Mouse (Mus musculus) lung, postnatal 25 days (tissue): ENCODE results near the gene Gdpd5.
"Not testable (repeated sequence)": the region's sequence is repeated elsewhere in the genome, so short reads cannot be mapped to it uniquely, and the experiment has no call there.

Experiments used
- DNase-seq: peaks from one replicate; pipeline ENCODE4 v3.0.0; 2022; ENCODE audit warnings: low spot score

Gdpd5 gene

DNA sequence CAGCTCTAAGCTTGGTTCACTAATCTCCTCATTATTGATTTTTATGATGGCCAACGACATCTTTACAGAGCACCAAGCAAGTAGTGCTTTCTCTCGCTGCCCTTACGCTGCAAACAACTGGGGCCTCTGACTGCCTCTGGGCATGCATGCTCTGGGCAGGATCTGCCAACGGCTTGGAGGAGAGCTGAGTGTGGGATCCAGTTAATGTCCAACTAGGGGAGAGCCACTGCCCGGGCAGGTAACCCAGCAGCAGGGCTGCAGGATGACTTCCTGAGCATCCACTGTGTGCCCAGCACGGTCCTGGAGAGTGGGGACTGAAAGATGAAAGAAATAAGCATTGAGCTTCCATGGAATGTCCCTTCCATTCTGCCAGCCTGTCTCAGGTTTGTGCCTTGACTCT, 14.5 kb upstream of the Gdpd5 start:
- DNase-seq, result no peak

DNA sequence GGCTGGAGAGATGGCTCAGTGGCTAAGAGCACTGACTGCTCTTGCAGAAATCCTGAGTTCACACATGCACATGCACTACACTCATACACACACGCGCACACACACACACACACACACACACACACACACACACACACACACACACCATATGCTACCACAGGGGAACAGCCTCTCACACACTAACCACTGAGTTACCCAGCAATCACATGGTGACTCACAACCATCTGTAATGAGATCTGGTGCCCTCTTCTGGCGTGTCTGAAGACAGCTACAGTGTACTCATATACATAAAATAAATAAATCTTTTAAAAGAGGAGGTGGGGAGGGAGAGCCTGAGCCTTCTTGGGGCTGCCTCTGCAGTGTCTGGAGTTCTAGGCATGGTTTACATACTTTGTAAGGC, 6.9 kb upstream of the Gdpd5 start:
- not testable (repeated sequence) for DNase-seq

DNA sequence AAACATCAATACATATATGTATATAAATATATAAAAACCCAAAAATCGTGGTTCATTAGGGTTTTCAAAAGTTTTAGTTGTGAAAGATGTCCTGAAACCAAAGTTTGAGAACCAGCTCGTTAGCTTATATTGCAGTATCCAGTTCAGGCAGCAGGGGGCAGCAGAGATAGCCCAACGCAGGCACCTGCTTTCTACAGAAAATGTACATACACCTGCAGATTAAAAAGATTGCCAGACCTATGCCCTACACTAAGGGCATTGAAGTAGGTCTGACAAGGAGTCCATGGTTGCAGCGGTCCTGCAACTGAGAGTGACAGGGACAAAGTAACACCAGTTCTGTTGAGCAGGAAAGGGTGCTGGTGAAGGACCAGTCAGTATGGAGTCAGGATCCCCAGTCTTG, 5.8 kb upstream of the Gdpd5 start:
- peak; percentile 82 for DNase-seq

DNA sequence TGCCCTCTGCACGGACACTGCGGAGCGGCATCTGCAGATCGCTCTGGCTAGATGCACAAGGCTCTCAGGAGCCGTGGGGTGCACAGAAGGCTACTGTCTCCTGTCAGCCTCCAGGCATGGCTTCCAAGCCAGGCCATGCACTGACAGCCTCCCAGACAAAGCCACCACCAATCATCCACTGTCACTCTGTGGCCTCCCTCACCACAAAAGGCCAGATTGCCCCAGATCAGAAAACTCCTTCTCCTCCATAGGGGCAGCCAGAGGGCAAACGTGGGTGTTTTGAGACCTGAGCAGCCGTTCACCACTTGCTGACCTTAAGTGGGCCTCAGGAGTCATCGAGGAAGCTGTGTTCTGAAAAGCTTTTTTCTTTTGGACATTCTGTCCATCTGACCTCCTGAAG, 2.3 kb upstream of the Gdpd5 start:
- DNase-seq, result no peak

DNA sequence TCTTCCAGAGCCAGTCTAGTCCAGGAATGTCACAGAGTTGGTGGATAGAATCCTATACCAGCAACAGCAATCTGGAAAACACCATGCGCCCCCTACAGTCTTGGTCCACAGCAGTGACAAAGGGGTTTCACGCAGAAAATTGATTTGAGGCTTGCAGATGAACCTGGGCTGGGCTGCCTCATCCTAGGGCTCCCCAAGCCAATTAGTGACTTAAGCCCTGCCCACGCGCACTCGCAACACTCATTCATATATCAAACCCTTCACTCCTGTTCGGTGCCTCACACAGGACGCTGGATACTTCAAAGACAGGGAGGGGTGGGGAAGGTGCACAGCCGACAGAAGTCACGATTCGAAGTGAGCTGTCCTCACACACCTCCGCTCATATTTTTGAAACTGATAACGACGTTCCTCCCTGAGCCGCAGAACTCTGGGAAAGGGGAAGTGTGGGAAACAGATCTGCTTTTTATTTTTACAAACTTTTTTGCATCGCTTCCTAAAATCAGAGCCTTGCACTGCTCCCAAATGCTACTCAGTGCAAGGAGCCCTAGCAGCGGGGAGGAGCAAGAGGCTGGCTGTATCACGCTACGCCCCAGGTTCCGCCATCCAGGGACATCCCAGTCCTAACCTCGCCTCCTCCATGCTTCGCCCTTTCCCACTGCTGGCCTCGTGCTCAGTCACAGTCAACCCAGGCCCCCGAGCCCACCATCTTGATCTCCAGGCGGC, 562 bp upstream of the Gdpd5 start:
- no peak for DNase-seq

DNA sequence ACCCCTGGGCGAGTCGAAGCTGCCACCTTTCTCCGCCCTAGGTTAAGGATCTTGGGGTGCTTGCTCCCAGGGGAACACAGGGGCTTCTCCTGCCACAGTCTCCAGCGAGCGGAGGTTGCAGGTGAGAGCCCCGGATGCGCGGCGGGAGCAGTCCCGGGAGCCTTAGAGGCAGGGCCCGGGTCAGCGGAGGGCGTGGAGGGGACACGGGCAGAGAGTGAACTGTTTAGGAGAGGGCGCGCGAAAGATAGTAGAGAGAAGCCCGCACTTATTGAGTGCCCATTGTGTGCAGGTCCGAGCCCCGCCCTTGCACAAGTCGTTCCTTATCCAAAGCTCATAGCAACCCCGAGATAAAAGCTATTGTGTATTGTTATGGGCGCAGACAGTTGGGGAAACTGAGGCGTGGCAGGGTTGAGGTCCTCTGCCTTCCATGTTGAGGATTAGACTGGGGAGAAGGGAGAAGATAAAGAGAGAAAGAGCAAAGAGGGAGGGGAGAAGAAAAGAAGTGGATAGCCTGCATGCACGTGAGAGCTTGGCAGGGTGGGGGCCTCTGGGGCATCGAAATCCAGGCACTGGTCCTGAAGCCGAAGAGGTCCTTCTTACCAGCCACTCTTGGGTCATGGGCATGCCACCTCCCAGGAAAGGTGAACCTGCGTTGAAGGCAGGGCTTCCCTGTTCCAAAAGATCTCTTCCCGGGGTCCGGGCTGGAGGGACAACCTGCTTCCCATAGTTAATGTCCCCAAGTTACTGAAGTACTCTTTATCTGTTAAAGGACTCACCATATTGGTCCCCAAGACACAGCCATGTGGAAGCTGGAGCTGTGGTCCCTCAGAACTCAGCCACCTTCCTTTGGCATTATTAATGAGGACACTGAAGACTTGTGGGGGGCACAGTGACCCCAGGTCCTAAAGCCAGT, 1.1 kb downstream of the Gdpd5 start:
- DNase-seq, result no peak

DNA sequence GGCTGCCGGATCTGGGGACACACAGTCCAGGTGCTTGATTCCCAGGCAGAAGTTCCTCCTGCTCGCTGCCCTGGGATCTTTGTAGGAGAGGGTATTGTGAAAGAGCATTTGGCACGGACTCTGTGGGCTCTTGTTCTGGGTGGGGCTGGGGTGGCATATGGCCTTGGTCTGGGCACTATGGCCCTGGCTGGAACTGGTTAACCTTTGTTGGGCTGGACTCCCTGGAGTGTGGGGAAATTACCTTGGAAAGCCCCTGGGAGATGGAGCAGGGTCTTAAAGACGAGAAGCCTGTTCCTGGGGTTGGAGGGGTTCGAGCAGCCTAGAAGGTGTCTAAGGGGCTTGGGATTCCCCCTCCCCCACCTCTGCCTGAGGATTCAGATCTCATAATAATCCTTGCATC, 2.0 kb downstream of the Gdpd5 start:
- peak; percentile 41 for DNase-seq

DNA sequence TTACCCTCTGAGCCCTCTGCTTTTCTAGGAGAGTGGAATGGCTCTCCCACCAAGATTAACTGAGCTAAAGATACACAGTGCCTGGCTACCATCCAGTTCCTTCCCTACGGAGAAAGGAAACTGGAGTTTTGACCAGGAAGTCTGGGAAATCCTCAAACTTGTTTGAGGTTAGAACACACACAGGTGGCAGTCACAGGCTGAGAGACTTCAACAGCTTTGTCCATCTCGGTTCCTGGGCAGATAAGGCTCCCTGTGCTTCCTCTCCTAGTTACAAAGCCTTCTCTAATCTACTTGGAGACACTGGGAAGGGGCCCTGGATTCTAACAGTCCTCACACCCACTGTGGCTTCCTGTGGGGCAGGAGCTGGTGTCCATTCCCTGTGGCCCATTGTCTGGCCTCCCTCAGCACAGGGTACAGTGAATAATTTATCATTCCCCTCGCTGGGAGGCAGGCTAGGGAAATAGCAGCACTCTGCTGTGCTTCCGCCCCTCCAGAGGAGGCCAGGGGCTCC, 2.9 kb downstream of the Gdpd5 start:
- peak; percentile 61 for DNase-seq

DNA sequence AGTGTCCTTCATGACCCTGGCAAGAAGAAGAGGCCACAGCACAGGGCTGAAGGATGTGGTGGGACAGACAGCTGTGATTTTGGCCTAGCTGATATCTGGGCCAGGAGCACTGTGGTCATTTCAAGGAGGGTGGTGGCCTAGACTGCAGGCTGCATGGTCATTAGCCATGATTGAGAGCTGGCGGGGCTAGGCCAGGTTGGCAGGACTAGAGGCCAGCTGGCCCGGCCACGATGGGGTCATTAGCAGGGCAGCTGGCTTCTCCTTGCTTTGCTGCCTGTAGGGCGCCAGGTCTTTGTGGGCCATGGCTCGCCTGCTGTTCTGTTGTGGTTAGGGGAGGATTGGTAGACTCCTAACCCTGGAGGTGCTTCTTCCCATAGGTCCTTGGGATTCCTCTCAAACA, 4.8 kb downstream of the Gdpd5 start:
- DNase-seq, result no peak

DNA sequence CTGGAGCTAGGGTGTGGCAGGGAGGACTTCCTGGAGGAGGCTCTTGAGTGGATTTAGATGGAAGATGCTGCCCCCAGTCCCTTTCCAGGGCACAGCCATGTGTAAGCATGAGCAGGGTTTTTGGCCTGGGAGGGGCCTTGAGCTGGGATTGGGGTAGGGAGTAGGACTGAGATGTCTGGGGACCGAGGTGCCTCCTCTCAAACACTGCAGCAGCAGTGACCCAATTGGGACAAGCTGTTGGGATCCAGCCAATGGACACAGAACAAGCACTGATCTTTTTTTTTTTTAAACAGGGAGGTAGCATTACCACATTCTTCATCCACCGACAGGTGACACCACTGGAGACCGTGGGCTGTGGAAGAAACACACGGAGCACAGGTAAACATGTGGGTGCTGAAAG, 5.6 kb downstream of the Gdpd5 start:
- no peak for DNase-seq

DNA sequence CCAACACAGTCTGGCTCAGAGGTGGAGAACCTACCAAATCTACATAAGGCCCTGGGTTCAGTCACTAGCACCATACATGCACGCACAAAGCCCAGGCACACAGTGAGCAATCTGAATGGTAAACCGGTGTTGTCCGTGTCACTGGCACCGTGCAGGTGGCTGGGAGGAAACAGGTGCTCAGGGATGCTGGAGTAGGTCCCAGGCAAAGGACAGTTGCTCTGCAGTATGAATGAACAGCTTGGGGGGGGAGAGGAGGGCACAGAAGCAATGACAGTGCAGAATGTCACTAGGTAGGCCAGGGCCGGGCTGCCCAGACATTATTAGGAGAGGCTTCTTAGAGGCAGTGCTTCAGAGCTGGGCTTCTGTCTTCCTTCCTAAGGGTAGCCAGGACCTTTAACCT, 6.1 kb downstream of the Gdpd5 start:
- DNase-seq, result no peak

DNA sequence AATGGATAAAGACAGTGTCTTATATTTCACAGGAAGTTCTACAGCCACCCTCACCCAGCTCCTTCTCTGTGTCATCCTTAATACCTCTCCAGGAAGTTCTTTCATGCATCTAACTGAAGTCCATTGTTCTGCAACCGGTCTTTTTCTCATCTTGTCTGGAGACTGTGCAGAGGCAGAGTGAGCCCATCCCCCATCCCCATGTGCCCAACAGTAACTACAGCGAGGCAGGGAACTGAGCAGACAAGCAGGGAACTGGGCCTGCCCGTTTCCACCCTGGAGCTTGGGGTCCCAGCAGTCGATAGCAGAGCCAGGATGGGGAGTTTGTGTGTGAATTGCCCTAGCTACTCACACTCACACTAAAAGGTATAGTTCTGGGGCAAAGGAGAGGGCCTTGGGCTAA, 9.3 kb downstream of the Gdpd5 start:
- DNase-seq, result no peak

DNA sequence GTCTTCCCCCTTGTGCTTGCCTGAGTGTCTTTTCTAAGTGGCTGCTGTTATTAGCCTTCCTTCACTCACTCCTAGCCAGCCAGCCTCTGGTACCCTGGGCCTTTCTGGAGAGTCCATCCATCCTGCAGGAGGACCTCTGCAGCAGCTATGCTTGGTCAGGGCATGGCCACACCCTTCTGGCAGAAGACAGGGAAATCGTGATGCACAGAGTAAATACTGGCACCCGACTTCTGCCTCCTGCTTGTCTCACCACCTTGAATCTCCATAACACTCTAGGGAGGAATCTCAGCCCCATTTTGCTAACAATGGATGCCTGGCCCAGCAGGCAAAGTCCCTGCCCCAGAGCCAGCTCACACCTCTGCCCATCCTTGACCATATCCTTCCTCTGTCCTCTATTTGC, 11.5 kb downstream of the Gdpd5 start:
- no peak for DNase-seq

DNA sequence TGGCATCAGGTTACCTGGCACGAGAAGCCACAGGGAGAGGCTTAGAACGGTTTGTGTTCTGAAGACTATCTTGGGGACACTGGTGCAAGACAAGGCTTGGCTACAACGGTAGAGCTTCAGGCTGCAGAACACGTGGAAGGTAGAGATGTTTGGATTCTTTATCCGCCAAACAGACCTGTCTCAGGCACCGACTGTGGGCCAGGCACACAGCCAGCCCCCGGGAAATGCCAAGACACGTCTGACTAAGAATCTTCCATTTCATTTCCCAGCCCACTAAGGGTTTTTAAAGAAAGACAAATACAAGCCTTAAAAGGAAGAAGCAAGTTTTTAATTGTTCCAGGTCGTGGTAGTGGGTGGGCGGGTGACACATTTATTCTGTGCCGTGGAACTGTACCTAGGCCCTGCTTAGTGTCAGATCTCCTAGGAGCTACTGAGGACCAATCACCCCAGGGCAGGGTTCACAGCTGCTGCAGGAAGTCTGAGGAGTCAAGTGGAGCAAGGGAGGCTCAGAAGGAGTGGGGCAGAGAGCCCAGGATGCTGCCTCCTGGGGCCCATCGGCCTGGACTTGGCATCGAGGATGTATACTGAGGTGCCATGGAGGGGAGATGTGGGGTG, 12.6 kb downstream of the Gdpd5 start:
- DNase-seq, result no peak

DNA sequence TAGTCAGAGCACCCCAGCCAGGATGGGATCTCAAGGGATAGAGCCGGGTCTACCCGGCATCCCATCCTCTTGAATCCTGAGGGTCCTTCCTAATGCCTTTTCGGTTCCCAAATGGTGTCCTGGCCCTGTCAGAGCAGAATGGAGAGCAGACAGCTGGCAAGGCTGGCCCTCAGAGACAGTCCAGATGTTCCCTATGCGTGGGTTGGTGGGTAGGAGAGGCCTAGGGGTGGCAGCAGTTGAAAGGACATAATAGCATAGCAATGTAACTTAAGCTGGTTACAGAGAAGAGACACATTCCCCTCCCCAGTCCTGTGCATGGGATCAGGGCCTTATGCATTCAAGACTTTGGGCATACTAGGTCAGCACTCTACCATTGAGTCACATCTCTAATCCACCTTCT, 14.2 kb downstream of the Gdpd5 start:
- DNase-seq, result no peak

DNA sequence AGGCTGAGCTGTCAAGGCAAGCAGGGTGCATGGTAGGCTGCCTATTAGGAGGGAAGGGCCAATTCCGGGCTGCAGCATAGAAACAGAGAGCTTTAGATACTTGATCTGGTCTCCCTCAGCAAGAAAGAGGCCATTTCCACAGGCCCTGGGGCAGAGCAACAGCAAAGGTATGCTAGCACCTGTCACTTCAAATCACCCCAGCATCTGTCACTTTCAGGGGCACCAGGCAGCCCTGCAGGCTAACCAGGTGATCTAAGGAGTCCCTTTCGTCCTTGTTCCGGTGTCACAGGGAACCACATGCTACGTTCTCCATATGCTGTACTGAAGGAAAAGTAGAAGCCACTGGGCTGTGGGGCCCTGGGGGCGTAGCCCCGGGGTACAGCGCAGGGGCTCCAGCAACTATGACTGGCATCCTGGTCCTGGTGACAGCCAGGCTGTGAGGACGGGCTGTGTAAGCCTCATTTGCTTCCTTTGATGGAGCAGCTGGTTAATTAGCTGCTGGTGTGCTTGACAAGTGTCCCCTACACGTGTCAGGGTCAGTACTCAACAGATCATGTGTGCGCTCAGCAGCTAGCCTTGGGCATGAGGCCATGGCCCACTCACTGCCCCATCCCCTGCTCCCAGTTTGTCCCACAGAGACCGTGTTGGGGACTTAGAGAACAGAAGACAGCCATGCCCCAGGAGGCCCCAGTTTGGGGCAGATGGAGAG, 14.8 kb downstream of the Gdpd5 start:
- DNase-seq, result no peak

DNA sequence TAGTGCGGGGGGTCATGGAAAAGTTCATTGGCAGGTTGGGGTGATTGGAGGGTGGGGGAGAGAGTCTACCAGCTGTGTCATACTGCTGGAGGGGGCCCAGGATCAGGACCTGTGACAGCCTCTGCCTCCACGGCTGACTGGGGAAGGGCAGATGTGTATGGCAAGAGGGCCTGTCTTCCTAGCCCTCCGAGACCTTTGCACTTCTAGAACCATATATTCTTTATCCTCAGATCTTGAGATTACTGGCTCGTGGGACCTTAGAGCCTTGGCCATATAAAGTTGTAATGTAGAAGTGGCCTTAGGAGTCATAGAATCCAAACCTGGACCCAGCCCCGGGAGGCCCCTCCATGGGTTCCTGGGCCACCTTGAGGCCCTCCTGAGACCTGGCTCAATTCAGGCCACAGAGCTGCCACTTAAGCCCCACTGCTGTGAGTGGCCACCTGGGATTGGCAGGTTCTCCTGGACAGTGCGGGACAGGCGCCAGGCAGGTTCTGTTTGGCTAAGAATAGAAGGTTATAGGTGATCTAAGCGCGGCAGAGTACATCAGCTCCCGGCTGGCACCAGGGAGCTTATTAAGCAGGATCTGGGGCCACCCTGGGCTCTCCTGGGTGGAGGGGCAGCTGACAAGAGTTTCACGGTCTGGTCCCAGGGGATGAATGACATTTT, 15.9 kb downstream of the Gdpd5 start:
- no peak for DNase-seq

DNA sequence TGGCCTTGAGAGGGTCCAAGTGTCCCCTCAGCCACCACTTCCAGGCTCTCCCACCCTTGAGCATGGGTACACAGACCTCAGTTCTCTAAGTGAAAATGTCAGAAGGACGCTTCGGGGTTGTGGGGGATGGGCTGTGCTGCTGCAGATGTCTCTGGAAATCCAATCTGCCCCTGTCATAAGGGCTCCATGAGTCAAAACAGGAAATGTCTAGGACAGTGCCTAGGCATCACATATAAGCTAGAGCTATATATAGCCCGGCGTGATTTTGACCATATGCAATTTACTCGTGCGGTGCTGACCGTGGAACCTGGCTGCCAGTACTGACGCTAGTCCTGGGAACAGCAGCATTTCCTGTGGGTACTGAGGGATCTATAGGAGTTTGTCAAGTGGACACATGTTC, 20.2 kb downstream of the Gdpd5 start:
- DNase-seq, result no peak

DNA sequence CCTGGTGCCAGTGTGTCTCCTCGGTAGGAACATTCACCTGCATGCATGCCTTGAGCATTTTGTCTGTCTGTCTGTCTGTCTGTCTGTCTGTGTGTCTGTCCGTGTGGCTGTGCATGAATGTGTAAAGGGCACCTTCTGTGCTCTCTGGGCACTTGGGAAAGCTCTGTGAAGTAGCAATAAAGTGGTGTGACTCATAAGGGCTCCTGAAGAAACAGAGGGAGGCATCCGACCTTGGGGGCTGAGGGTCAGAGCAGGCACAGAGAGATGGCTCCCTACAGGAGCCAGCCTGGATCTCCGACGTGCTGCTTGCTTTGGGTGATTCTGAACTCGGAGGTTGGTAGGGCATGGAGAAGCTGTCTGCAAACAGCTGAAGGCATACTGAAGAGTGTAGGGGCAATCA, 21.3 kb downstream of the Gdpd5 start:
- DNase-seq, result no peak

DNA sequence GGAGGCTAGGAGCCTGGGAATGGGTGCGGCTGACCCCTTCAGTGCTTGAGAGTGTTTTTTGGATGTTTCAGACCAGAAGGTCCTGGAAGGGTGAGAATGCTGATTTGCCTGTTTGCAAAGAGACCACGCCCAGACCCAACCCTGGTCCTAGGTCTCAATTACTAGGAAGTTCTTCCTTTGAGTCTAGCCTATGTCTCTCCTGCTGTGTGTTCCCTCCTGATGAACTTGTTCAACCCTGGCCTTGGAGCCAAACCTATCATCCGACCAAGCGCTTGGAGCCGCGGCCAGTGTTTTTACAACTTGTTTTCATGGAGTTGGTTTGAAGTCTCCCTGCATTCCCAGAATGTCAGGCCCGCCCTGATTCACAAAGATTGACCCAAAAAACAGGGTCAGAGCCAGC, 22.0 kb downstream of the Gdpd5 start:
- DNase-seq, result no peak

DNA sequence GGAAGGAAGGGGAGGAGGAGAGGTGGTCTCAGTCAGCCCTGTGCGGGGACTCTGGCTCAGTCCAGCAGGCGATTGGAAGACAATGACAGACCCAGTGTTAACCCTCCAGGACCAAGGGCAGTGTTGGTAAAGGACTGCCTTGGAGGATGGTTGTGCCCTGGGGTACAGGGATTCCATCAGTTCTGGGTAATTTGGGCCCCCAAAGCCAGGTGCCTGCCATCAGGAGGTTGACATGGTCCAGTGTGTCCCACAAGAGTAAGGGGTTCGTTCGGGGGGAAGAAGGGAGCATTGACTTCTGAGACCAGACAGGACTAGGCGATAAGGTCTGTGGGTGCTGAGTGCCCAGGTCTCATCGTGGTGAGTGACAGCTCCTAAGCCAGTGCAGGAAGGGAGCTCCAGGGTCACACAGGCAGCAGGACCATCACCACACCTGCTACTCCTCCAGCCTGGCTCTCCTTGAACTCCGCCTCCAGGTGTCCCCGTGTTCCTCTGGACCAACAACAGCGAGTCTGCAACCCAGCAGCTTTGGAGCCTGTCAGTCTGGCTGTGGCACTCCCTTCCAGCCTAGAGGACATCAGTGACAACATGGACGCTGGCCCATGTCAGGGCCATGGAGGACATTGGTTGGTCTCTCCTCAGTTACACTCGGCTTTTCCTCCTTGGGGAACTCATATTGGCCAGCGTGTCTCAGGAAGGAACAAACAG, 23.0 kb downstream of the Gdpd5 start:
- DNase-seq, result no peak
